Mouse (Mus musculus) bone marrow macrophage, adult 2 months (primary cell): ENCODE results near the gene Glt28d2. TPM values are rescaled to one million over a fixed set of nuclear protein-coding genes. Genes with fewer than 3 reads are reported as not detected.
A peak's percentile ranks its signal among the peaks of the same experiment; 100 is the strongest.
"Not testable (repeated sequence)": the region's sequence is repeated elsewhere in the genome, so short reads cannot be mapped to it uniquely, and the experiment has no call there.

ENCODE experiments used
- H3K27ac ChIP-seq: 2 replicates; pipeline ENCODE4 v1.5.1; 2012; ENCODE audit warnings: low read depth, low read length; ENCODE audit not compliant: insufficient read depth
- H3K4me1 ChIP-seq: 2 replicates; pipeline ENCODE4 v1.6.1; 2012; ENCODE audit warnings: low read length; ENCODE audit not compliant: control insufficient read depth, insufficient read depth
- H3K4me3 ChIP-seq: 2 replicates; pipeline ENCODE4 v1.5.1; 2012; ENCODE audit warnings: mild to moderate bottlenecking, low read length, moderate library complexity; ENCODE audit not compliant: insufficient read depth
- CTCF ChIP-seq: IDR thresholded peaks from 2 replicates; pipeline ENCODE4 v1.5.1; 2012; ENCODE audit warnings: low read depth, mild to moderate bottlenecking, low read length, moderate library complexity
- POLR2A ChIP-seq: IDR thresholded peaks from 2 replicates; pipeline ENCODE4 v1.6.1; 2012; ENCODE audit warnings: mild to moderate bottlenecking, low read depth, low read length, borderline replicate concordance
- polyA plus RNA-seq: library from polyadenylated mRNA; stranded (reverse); fragments of >200 nt; gene quantifications from 2 replicates; pipeline ENCODE4 v1.2.4, GENCODE M21; 2012; ENCODE audit not compliant: missing spikeins, insufficient read depth, insufficient read length

The Glt28d2 gene
- polyA plus RNA-seq: not detected in 2 replicates

DNA sequence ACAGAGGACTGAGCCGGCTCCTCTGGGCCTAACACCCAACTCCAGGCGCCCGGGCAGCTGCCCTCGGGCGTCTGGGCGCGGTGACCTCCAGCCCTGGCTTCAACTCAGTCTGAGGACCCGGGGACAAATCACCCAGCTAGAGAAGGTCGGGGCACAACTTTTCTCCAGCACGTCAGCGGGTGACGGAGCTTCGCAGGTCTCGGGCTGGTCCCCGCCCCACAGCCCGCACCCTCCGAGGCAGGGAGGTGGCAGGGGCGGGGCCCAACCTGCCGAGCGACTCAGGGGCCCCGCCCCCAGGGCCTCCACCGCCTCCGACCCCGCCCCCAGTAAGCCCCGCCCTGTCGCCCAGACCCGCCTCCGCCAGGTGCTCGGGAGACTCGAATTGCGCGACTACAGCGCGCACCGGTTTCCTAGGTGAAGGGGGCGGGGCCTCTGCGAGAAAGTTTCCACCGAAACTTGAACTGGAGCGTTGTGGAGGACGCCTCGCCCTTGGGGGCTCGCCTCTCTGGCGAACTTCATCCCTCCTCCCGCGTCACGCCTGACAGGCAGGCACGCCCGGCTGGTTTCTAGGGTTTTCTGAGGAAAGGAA lies at the start of gene Glt28d2, which contains the start of gene Gm37240:
Gene Glt28d2, minus strand, starts transcription at position 278 of the 589 bp plus-strand sequence.
Gene Gm37240, minus strand, starts transcription at position 280 of the 589 bp plus-strand sequence.
- H3K27ac ChIP-seq: no peak within 1 kb of the TSS
- no peak for TF ChIP-seq POLR2A
- TF ChIP-seq CTCF: no peak
- no peaks in the 10 kb centered on the region; the same call in 1 of the 2 replicates for H3K4me1 ChIP-seq
- H3K4me3 ChIP-seq: peak within 1 kb of the TSS; percentile 56

DNA sequence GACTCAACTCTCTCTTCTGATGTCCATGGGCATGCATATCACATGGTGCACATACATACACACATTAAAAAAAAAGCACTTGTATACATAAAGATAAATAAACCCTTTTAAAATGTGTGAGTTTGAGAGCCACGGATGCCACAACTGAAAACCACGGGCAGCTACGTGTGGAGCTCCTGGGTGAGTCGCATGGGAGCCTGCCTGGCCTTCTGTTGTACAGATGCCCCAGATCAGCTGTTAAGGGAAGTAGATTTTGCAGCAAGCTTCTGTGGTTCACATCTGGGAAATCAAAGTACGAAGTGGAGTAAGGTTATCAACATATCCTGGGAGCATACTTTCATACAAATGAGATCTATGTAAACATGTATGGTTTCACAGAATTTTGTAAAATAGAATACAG lies 46.3 kb upstream of the Glt28d2 start:
- Histone ChIP-seq H3K4me1 (no peaks in the 10 kb centered on the region), H3K4me3 (no peak overlapping the region), H3K27ac (no peak overlapping the region)
- TF ChIP-seq POLR2A (no peak), CTCF (no peak)

DNA sequence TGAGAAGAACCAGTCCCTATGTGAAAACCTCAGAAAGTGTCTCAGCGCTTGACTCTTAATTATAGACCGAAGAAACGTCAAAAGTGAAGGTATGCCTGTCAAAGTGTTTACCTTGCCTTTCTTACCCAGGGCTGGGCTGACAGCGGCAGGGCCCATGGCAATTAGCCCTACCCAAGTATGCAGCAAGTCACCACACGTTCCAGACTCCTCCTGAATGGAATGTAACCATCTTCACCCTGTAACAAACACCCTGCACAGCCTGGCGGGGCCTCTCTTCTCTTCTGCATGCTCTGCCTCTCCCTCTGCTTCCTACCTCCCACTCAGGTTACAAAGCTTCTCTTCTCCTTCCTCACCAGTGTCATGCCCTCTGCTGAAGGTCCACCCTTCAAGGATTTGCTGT lies 44.5 kb upstream of the Glt28d2 start:
- H3K4me3 ChIP-seq: no peak overlapping the region
- no peaks in the 10 kb centered on the region for H3K4me1 ChIP-seq
- no peak for TF ChIP-seq CTCF
- H3K27ac ChIP-seq: no peak overlapping the region

DNA sequence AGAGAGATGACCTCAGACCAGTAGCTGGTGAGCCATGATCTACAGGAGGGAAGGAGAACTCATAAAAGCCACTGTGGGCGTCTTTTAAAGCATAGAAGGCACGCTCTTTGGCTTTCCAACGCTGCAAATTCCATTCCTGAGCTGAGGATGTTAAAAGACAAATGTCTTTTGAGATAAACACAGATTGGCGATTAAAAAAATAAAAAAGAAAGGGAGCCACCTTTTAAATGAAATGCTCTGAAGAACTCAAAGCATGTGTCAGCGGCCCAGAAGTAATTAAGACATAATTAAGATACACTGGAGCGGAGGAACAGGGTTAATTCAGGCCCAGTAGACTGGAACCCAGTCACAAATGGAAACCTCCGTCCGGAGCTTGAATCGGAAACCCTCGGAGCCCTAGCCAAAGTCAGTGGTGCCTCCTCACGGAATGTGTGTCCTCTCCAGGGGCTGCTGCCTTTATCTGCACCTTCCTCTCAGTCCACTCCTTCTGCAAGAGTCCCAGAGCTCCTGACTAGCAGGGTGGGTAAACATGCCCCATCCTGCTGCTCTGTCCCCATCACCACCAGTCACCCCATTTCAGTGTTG lies 43.4 kb upstream of the Glt28d2 start:
- Histone ChIP-seq H3K27ac (no peak overlapping the region), H3K4me3 (no peak overlapping the region), H3K4me1 (no peaks in the 10 kb centered on the region)
- no peak for TF ChIP-seq POLR2A
- no peak for TF ChIP-seq CTCF

DNA sequence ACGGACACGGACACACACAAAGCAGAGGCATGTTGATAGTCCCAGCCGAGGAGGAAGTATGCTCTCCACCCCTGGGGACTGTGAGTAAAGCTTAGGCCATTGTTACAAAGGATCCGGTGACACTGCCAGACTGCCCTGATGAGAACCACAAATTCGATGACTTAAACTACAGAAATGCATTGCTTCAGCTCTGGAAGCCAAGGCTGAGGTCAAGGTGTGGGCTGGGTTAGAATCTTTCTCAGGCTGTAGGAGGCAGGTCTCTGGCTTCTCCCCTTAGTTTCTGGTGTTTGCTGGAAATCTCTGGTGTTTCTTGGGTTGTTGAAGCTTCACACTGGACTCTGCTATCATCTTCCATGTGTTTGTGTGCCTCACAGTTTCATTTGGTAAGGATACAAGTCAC lies 42.4 kb upstream of the Glt28d2 start:
- TF ChIP-seq POLR2A: no peak
- H3K27ac ChIP-seq: no peak overlapping the region

DNA sequence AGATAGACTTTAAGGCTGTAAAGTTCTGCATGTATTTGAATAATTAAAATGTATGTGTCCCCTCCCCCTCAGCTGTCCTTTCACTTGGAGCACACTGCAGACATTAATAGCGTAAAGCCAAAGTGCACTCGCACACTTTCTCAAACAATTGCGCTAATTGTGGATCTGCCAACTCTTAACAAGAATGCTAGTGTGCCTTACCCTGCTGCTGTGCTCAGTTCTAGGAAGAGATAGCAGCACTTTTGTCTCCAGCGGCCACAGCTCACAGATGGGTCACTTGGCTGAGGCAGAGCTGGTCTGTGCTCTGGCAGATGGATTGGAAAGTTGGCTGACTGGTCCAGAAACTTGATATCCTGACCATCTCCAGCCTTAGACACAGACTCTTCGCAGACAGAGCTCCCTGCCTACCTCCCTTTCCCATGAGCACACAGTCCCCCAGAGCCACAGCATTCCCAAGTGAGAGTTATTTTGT lies 40.9 kb upstream of the Glt28d2 start:
- Histone ChIP-seq H3K4me3 (no peak overlapping the region), H3K27ac (no peak overlapping the region), H3K4me1 (no peaks in the 10 kb centered on the region)
- TF ChIP-seq CTCF (no peak), POLR2A (no peak)

More for the DNA sequence above, 42.4 kb upstream of the Glt28d2 start:
- no peak overlapping the region for H3K4me3 ChIP-seq
- no peaks in the 10 kb centered on the region for H3K4me1 ChIP-seq

DNA sequence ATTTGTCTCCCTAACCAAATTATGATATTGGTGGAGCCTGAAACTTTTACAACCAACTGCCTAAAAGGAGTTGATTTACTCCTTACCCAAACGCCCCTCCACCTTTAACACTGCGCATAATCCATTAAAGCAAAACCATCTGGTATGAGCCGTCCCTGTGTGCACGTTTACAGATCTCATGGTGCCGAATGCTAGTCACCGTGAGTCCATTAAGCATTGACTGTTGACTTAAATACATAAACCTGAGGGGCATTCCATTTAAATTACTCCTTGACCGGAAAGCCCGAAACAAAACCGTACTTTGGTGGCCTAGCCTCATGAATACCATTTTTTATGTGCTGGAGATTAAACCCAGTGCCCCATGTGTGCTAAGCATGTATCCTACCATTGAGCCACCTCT lies 40.0 kb upstream of the Glt28d2 start:
- Histone ChIP-seq H3K27ac (no peak overlapping the region), H3K4me1 (no peaks in the 10 kb centered on the region), H3K4me3 (no peak overlapping the region)
- TF ChIP-seq CTCF: no peak
- no peak for TF ChIP-seq POLR2A

DNA sequence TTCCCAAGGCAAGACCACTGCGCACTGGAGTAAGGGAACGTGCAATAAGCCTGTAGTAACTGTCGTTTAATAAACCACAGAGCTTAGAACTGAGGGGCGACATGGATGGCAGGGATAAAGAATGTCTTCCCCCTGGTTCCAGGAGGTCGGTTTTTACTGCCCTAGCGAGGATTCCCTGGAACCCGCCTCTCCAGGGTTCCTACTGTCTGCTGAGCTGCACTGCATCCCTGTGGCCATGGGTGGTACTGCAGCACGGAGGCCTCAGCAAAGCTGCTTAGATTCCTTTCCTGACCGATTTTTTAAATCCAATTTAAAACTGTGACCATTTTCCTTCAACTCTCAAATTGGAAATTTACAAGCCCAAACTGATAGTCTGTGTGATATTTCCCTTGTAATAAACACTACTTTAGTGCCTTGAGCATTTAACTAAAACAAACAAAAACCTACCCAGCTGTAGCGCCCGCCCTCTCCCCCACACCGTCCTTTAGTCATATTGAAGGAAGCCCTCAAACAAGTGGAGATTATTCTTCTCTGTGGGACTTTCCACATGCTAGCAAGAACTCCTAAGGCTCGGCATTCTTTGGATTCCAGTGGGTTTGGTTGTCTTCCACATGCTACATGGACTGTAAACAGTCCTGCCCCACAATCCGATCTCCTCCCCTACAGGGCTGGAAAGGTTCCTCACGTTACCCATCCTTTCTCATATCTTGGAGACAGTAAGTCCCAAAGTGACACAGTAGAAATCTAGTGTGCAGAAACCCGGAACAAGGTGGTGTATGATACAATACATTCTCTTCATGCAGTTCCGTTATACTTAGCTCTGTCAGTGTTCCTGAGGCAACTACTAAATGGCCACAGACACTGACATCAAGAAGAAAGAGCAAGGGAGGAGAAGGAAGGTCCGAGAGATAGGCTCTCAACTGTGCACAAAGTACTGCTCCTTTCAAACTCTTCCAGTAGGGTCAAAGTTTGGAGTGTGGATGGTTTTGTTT lies 36.9 kb upstream of the Glt28d2 start:
- no peak overlapping the region for H3K4me3 ChIP-seq
- TF ChIP-seq CTCF: peak; percentile 53; the same call in 1 of the 2 replicates
- TF ChIP-seq POLR2A: no peak
- no peak overlapping the region for H3K27ac ChIP-seq
- H3K4me1 ChIP-seq: no peaks in the 10 kb centered on the region

DNA sequence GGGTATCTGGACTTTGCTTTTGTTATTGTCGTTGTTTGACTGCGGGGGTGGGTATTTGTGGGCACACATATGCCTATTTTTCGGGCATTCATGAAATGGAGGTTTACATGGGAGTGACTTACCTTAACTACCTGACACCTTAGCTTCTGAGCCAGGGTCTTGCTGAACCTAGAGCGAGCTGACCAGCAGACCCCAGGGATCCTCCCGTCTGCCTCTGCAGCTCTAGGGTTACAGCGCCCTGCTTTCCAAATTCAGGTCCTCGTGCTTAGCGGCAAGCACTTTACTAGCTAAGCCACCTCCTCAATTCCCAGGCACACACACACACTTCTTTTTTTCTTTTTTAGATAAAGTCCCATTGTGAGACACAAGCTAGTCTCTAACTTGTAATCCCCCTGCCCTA lies 36.0 kb upstream of the Glt28d2 start:
- no peak overlapping the region for H3K27ac ChIP-seq
- TF ChIP-seq CTCF (no peak), POLR2A (no peak)
- H3K4me1 ChIP-seq: no peaks in the 10 kb centered on the region
- no peak overlapping the region for H3K4me3 ChIP-seq

DNA sequence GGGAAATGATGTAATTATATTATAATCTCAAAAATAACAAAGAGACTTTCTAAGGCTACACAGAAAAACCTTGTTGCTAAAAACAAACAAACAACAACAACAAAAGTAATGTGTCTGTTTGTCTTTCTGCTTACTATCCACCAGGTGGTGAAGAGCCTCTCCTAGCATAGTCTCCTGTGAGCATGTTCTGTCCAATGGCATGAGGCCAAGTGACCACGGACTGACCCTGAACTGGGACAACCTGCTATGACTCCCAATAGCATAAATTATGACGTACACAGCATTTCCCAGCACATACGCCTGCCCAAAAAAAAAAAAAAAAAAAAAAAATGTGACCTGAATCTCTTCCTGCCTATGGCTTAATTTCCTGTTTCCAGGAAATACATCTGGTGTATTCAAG lies 35.0 kb upstream of the Glt28d2 start:
- Histone ChIP-seq H3K4me3 (no peak overlapping the region), H3K27ac (no peak overlapping the region), H3K4me1 (no peaks in the 10 kb centered on the region)
- TF ChIP-seq CTCF (no peak), POLR2A (no peak)

DNA sequence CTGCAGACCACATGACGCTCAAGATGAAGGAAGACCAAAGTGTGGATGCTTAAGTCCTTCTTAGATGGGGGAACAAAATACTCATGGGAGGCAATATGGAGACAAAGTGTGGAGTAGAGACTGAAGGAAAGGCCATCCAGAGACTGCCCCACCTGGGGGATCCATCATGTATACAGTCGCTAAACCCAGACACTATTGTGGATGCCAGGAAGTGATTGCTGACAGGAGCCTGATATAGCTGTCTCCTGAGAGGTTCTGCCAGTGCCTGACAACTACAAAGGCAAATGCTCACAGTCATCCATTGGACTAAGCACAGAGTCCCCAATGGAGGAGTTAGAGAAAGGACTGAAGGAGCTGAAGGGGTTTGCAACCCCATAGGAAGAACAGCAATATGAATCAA lies 33.4 kb upstream of the Glt28d2 start:
- not testable (repeated sequence) for H3K4me1 ChIP-seq, H3K27ac ChIP-seq, H3K4me3 ChIP-seq
